Mouse (Mus musculus) neural tube, embryonic 15.5 days (tissue): ENCODE results near the gene Dapk2. TPM values are rescaled to one million over a fixed set of nuclear protein-coding genes. Genes with fewer than 3 reads are reported as not detected.

ENCODE experiments used
- ATAC-seq: fragments of 200-750 bp; cut with Nextera tagmentation; 2 replicates; pipeline ENCODE4 v1.8.0; 2017; ENCODE audit warnings: mild to moderate bottlenecking, moderate TSS enrichment, moderate library complexity; ENCODE audit not compliant: low FRiP score
- H3K27ac ChIP-seq: fragments of 300-500 bp; sonication (generic); replicated peaks from 2 replicates; pipeline ENCODE4 v1.5.1; 2015; ENCODE audit warnings: mild to moderate bottlenecking, inconsistent platforms
- H3K27me3 ChIP-seq: fragments of 300-500 bp; sonication (generic); replicated peaks from 2 replicates; pipeline ENCODE4 v1.6.1; 2015; ENCODE audit warnings: inconsistent platforms
- H3K36me3 ChIP-seq: fragments of 300-500 bp; sonication (generic); 2 replicates; pipeline ENCODE4 v1.6.1; 2015; ENCODE audit warnings: inconsistent platforms
- H3K4me1 ChIP-seq: fragments of 300-500 bp; sonication (generic); 2 replicates; pipeline ENCODE4 v1.6.1; 2015; ENCODE audit warnings: inconsistent platforms
- H3K4me2 ChIP-seq: fragments of 300-500 bp; sonication (generic); 2 replicates; pipeline ENCODE4 v1.6.1; 2015; ENCODE audit warnings: inconsistent platforms, mild to moderate bottlenecking, moderate library complexity
- H3K4me3 ChIP-seq: fragments of 300-500 bp; sonication (generic); replicated peaks from 2 replicates; pipeline ENCODE4 v1.5.1; 2015; ENCODE audit warnings: mild to moderate bottlenecking, inconsistent platforms
- H3K9ac ChIP-seq: fragments of 300-500 bp; sonication (generic); replicated peaks from 2 replicates; pipeline ENCODE4 v1.6.1; 2015; ENCODE audit warnings: mild to moderate bottlenecking, inconsistent platforms
- H3K9me3 ChIP-seq: fragments of 300-500 bp; sonication (generic); replicated peaks from 2 replicates; pipeline ENCODE4 v1.6.1; 2016; ENCODE audit warnings: inconsistent platforms
- WGBS: fragments of 180-500 bp; shearing (Covaris S2); methylation state at CpG from one replicate; pipeline ENCODE4 v1.1.7; 2015; ENCODE audit warnings: mixed read lengths; 5-methylcytosine and 5-hydroxymethylcytosine counted together
- polyA plus RNA-seq: library from polyadenylated mRNA; unstranded; fragments of >200 nt; fragmentation: Nextera tagmentation; extraction: Ambion mirVana; gene quantifications from 2 replicates; pipeline ENCODE4 v1.2.1, GENCODE M21; 2015

The Dapk2 gene
- polyA plus RNA-seq, 1 experiment from 2014 or later, result 0.69 TPM

DNA sequence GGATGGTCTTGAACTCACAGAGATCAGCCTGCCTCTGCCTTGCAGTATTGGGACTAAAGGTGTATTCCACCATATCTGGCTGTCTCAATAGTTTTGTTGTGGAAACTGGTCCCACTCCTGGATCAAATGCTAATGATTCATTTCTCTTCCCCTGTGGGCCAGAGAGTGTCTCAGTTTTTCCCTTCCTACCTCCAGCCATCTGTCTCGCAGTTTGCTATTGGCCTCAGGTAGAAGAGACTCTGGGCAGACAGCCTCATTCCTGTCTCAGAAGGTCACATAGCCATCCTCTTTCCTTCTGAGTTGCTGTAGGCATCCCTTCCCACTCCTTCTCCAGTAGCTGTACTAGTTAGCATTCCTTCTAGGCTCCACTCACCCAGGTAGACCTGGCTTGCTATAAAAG lies 40.5 kb downstream of the Dapk2 start:
- no peak overlapping the region for H3K9ac ChIP-seq
- H3K9me3 ChIP-seq, result no peaks in the 10 kb centered on the region
- H3K36me3 ChIP-seq, result no peaks in the 10 kb centered on the region
- no peaks in the 10 kb centered on the region for H3K4me1 ChIP-seq
- H3K27ac ChIP-seq, result no peak overlapping the region
- no peaks in the 10 kb centered on the region for H3K27me3 ChIP-seq
- no peak overlapping the region for H3K4me2 ChIP-seq
- no peak for ATAC-seq
- 91% methylated on average over 1 of the region's 1 CpGs for WGBS
- no peak overlapping the region for H3K4me3 ChIP-seq

DNA sequence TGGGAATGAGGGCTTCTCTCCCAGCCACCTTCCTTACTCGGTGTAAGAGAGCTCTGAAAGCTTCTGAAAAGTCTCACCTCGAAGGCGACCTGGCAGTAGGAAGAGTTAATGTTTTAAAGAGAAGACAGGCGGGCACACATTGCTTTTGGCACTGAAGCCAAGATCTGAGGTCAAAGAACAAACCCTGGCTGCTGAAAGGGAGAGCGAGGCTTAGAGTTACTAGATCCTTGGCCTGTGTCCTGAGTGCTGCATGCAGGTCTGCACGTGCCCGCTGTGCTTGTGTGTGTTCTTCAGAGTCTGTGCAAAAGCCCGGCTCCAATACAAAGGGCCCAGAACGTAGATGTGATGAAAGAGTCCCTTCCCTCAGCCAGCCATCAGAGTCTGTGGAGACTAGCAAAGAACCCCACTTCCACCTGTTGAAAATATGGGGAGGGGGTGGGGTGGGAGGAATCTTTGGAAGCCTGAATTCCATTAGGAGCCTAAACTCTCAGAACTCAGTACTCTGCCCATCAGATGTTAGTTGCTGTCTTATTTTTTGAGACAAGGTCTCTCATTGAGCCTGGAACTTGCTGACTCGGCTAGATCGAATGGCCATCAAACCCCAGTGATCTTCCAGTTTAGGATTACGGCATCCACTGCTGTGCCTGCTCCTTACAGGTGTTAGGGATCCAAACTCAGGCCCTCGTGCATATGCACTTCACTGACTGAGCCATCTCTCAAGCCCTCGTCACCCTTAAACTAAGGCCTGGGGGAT lies 41.8 kb downstream of the Dapk2 start:
- Histone ChIP-seq H3K4me1 (no peaks in the 10 kb centered on the region), H3K27ac (no peak overlapping the region), H3K4me3 (no peak overlapping the region), H3K36me3 (no peaks in the 10 kb centered on the region), H3K4me2 (no peak overlapping the region), H3K9me3 (no peaks in the 10 kb centered on the region), H3K27me3 (no peaks in the 10 kb centered on the region), H3K9ac (no peak overlapping the region)
- WGBS, result 84% methylated on average over 14 of the region's 14 CpGs
- ATAC-seq, result no peak

- Histone ChIP-seq H3K9me3 (no peaks in the 10 kb centered on the region), H3K9ac (no peak overlapping the region), H3K27me3 (no peaks in the 10 kb centered on the region), H3K4me1 (no peaks in the 10 kb centered on the region), H3K4me2 (no peak overlapping the region), H3K27ac (no peak overlapping the region), H3K4me3 (no peak overlapping the region), H3K36me3 (no peaks in the 10 kb centered on the region)
- 84% methylated on average over 5 of the region's 5 CpGs for WGBS
- no peak for ATAC-seq
Observed at GRCm38 (mm10) chr9:66200411-66200789, 42.4 kb downstream of the Dapk2 start.

DNA sequence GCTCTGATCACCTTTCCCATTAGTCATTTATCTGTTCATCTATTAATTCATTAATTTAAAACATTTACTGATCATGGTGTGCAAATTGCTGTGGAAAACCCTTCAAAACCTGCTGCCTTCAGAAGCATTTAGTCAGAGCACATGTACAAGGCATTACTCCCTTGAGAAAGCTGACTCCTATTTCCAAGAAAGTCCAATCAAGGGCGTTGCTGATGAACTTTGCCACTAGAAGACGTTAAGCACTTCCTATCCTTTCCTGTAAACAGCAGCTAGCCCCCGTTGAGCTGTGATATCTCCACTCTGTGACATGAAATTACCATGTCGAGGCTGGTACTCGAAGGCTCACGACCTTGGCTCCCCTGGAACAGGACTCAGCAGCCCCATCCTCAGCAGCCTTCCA lies 43.6 kb downstream of the Dapk2 start:
- Histone ChIP-seq H3K4me3 (no peak overlapping the region), H3K36me3 (no peaks in the 10 kb centered on the region), H3K27ac (no peak overlapping the region), H3K27me3 (no peaks in the 10 kb centered on the region), H3K4me1 (no peaks in the 10 kb centered on the region), H3K4me2 (no peak overlapping the region), H3K9me3 (no peaks in the 10 kb centered on the region), H3K9ac (no peak overlapping the region)
- ATAC-seq, result no peak
- 77% methylated on average over 6 of the region's 6 CpGs for WGBS

GRCm38 (mm10) chr9:66202463-66202862 lies 44.4 kb downstream of the Dapk2 start:
- Histone ChIP-seq H3K27ac (no peak overlapping the region), H3K4me3 (no peak overlapping the region), H3K27me3 (no peaks in the 10 kb centered on the region), H3K4me1 (no peaks in the 10 kb centered on the region), H3K9ac (no peak overlapping the region), H3K9me3 (no peaks in the 10 kb centered on the region), H3K36me3 (no peaks in the 10 kb centered on the region), H3K4me2 (no peak overlapping the region)
- 81% methylated on average over 7 of the region's 7 CpGs for WGBS
- ATAC-seq, result no peak

DNA sequence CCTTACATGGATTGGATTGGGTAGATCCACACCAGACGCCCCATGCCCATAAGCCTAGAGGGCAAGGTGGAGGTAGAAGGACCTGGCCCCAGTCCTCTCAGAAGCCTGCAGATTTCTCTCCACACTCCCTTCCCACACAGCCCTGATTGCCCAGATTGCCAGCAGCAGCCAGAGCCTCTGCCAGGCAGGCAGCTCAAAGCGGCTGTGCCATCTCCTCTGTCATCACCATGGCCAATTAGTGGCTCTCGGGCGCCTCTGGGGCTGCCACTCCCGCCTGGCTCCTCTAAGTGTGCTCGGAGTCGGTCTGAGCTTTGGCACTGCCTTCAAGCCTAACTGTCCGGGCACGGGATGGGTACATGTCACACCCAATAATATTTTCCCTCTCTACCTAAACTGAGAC lies 47.7 kb downstream of the Dapk2 start:
- H3K4me1 ChIP-seq, result no peaks in the 10 kb centered on the region
- H3K27ac ChIP-seq, result no peak overlapping the region
- ATAC-seq, result no peak
- H3K4me2 ChIP-seq, result no peak overlapping the region
- no peak overlapping the region for H3K9ac ChIP-seq
- no peaks in the 10 kb centered on the region for H3K27me3 ChIP-seq
- no peaks in the 10 kb centered on the region for H3K36me3 ChIP-seq
- H3K4me3 ChIP-seq, result no peak overlapping the region
- no peaks in the 10 kb centered on the region for H3K9me3 ChIP-seq
- 85% methylated on average over 9 of the region's 9 CpGs for WGBS

GRCm38 (mm10) chr9:66206825-66207224 lies 48.8 kb downstream of the Dapk2 start:
- H3K9ac ChIP-seq, result no peak overlapping the region
- 74% methylated on average over 5 of the region's 5 CpGs for WGBS
- no peaks in the 10 kb centered on the region for H3K9me3 ChIP-seq

DNA sequence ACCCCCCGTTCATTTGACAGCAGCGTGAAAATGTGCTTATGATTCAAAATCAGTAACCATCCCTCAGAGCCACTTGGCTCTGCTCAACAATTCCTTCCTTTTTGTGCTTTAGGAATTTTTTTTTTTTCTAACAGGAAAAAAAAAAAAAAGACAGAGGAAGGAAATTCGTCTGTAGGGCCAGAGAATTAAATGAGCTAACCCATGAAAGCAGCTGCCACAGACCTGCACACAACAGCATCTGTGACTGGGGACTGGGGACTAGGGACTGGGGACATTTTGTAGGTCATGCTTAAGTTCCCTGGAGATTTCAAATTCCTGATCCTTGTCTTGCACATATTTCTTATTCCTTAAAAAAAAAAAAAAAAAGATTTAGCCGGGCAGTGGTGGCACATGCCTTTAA lies 53.4 kb downstream of the Dapk2 start:
- Histone ChIP-seq H3K9me3 (no peaks in the 10 kb centered on the region), H3K27me3 (no peaks in the 10 kb centered on the region), H3K36me3 (no peaks in the 10 kb centered on the region), H3K9ac (no peak overlapping the region), H3K4me2 (no peak overlapping the region), H3K27ac (no peak overlapping the region), H3K4me1 (no peaks in the 10 kb centered on the region), H3K4me3 (no peak overlapping the region)
- ATAC-seq, result no peak
- 61% methylated on average over 4 of the region's 4 CpGs for WGBS

More at GRCm38 (mm10) chr9:66206825-66207224, 48.8 kb downstream of the Dapk2 start:
- no peak overlapping the region for H3K4me2 ChIP-seq
- H3K27me3 ChIP-seq, result no peaks in the 10 kb centered on the region
- no peaks in the 10 kb centered on the region for H3K36me3 ChIP-seq
- no peak overlapping the region for H3K4me3 ChIP-seq
- H3K27ac ChIP-seq, result no peak overlapping the region
- no peak for ATAC-seq
- no peaks in the 10 kb centered on the region for H3K4me1 ChIP-seq

GRCm38 (mm10) chr9:66212088-66212487 lies 54.1 kb downstream of the Dapk2 start:
- H3K9me3 ChIP-seq, result no peaks in the 10 kb centered on the region
- H3K4me3 ChIP-seq, result no peak overlapping the region
- H3K4me1 ChIP-seq, result no peaks in the 10 kb centered on the region
- no peak overlapping the region for H3K4me2 ChIP-seq
- no peaks in the 10 kb centered on the region for H3K27me3 ChIP-seq
- no peak for ATAC-seq
- H3K27ac ChIP-seq, result no peak overlapping the region
- 91% methylated on average over 2 of the region's 2 CpGs for WGBS
- H3K9ac ChIP-seq, result no peak overlapping the region
- H3K36me3 ChIP-seq, result no peaks in the 10 kb centered on the region

DNA sequence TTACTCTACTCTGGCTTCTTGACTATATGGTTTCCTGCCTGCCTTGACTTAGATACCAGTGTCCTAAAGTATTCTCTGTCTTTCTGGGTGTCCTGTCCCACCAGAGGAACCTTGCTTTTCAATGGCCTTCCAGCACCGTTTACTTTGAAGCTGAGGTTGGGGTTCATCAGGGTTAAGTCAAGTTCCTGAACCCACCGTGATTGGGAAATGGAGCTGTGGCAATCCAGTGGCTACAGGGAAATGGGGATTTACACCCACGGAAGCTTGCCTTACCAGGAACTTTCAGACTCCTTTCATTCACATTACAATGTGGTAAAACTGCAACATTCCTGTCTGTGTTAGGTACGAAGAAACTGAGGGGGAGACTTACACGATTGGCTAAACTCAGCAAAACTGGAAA lies 54.8 kb downstream of the Dapk2 start:
- Histone ChIP-seq H3K27me3 (no peaks in the 10 kb centered on the region), H3K9ac (no peak overlapping the region), H3K4me2 (no peak overlapping the region), H3K4me1 (no peaks in the 10 kb centered on the region), H3K27ac (no peak overlapping the region), H3K36me3 (no peaks in the 10 kb centered on the region), H3K4me3 (no peak overlapping the region), H3K9me3 (no peaks in the 10 kb centered on the region)
- no peak for ATAC-seq
- WGBS, result 76% methylated on average over 5 of the region's 5 CpGs

DNA sequence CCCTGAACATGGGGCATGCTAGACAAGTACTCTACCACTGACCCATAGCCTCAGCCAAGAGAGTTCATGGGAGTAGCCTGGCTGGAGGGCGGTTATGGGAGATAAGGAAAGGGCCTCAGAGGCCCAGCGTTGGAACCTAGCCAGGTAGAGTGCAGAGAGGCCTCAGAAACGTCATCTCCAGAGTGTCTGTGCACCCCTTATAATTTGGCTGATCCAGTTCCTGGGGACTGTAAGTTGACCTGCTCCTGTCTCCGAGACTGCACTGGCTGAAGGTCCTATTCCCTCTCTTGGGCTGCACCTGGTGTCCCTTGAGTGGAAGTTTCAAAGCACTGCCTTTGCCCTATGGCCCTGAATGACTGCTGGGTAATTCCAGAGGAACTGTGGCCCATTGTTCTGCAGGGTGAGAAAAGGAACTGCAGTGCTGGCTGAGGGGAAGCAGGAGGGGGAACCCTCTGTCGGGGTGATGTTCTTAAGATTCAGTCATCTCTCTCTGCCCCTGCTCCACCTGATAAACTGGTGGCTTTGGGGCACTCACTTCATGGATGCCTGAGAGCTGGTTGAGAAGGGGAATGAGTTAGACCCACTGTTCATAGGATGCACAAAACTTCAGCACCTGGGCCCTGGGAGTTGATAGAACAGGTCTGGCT lies 55.5 kb downstream of the Dapk2 start:
- no peak overlapping the region for H3K4me2 ChIP-seq
- H3K9me3 ChIP-seq, result no peaks in the 10 kb centered on the region
- H3K4me1 ChIP-seq, result no peaks in the 10 kb centered on the region
- ATAC-seq, result no peak
- no peak overlapping the region for H3K4me3 ChIP-seq
- no peak overlapping the region for H3K9ac ChIP-seq
- H3K36me3 ChIP-seq, result no peaks in the 10 kb centered on the region
- no peak overlapping the region for H3K27ac ChIP-seq
- no peaks in the 10 kb centered on the region for H3K27me3 ChIP-seq
- WGBS, result 38% methylated on average over 5 of the region's 5 CpGs

DNA sequence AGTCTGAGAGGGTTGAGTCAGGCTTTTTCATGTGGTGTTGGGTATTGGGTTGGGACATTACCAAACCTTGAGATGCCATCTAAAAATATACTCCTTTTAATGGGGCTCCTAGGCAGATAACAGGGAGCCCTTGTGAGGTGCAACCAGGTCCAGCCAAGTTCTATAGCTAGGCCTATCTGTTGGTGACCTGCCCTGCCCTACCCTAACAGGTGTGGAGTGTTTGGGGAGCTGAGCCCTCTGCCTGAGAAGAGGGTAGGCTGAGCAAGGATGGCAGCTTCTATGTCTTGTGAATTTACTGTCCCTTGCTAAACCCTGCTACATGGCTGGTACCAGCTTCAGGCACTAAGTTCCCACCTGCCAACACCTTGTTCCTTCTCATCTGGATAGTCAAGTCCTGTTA lies 57.5 kb downstream of the Dapk2 start:
- ATAC-seq, result no peak
- H3K27me3 ChIP-seq, result no peaks in the 10 kb centered on the region
- no peaks in the 10 kb centered on the region for H3K9me3 ChIP-seq
- no peak overlapping the region for H3K9ac ChIP-seq
- no peaks in the 10 kb centered on the region for H3K36me3 ChIP-seq
- H3K27ac ChIP-seq, result no peak overlapping the region
- no peak overlapping the region for H3K4me3 ChIP-seq
- no peaks in the 10 kb centered on the region for H3K4me1 ChIP-seq
- no peak overlapping the region for H3K4me2 ChIP-seq
